Mouse (Mus musculus) liver, adult 2 months (tissue): ENCODE measurements at regions not wholly inside any gene's neighbourhood (a gene's known extent, or its start where the extent isn't known, plus 50 kb on each side); places are given as distances from the start of the nearest gene placed in this dataset.

Experiments
- CTCF ChIP-seq: fragments of 200-500 bp; IDR thresholded peaks from 2 replicates; pipeline ENCODE4 v1.5.1; 2011; ENCODE audit warnings: low read depth, low read length, control low read depth
- POLR2A ChIP-seq: fragments of 200-500 bp; IDR thresholded peaks from 2 replicates; pipeline ENCODE4 v1.6.1; 2011; ENCODE audit warnings: low read length, control low read depth; ENCODE audit not compliant: insufficient read depth; ENCODE audit errors: extremely low read depth

- TF ChIP-seq CTCF, result no peak
- no peak for TF ChIP-seq POLR2A
Observed at GRCm38 (mm10) chr2:80966766-80967165, 349.7 kb downstream of the Nup35 start.
